Mouse (Mus musculus) CH12.LX (cell line): ENCODE measurements around the gene Gm26602. TPM values are rescaled to one million over a fixed set of nuclear protein-coding genes. Genes with fewer than 3 reads are reported as not detected.

Experiments used
- DNase-seq: peaks from one replicate; pipeline ENCODE4 v3.0.0-alpha.2; 2013; ENCODE audit errors: extremely low read depth
- H3K27ac ChIP-seq: 2 replicates; pipeline ENCODE4 v1.5.1; 2012; ENCODE audit warnings: low read depth, mild to moderate bottlenecking, control low read depth, moderate library complexity; ENCODE audit not compliant: insufficient read depth
- H3K27me3 ChIP-seq: replicated peaks from 2 replicates; pipeline ENCODE3; 2012; ENCODE audit warnings: inconsistent platforms
- H3K36me3 ChIP-seq, 2 experiments: replicated peaks in 1 of 2; 2 replicates each; pipeline versions ENCODE3 to v1.6.1; 2012; ENCODE audit warnings: inconsistent platforms in 1 of 2, low read length in 1 of 2, mild to moderate bottlenecking in 1 of 2, mixed read lengths in 1 of 2, moderate library complexity in 1 of 2; ENCODE audit not compliant: control insufficient read depth in 1 of 2, insufficient read depth in 1 of 2
- H3K4me1 ChIP-seq, 2 experiments: 2 replicates each; pipeline ENCODE4 v1.6.1; 2012; ENCODE audit warnings: inconsistent platforms in 1 of 2, moderate library complexity in 1 of 2; ENCODE audit not compliant: insufficient read depth in 2 of 2, control insufficient read depth in 1 of 2
- H3K4me2 ChIP-seq: 2 replicates; pipeline ENCODE4 v1.6.1; 2012; ENCODE audit warnings: low read depth, mild to moderate bottlenecking, control low read depth; ENCODE audit not compliant: poor library complexity, insufficient read depth, severe bottlenecking
- H3K4me3 ChIP-seq, 3 experiments: fragments of 150-350 bp in 1 of 3; sonication (generic) in 1 of 3; replicated peaks in 1 of 3; 2 replicates each; pipeline versions ENCODE3 to v1.5.1; 2011 to 2012; ENCODE audit warnings: low read depth in 2 of 3, low read length in 2 of 3, mild to moderate bottlenecking in 2 of 3, moderate library complexity in 2 of 3, control low read depth in 1 of 3, improper control_type of control experiment in 1 of 3, inconsistent platforms in 1 of 3, mixed read lengths in 1 of 3; ENCODE audit not compliant: poor library complexity in 1 of 3
- H3K79me2 ChIP-seq: replicated peaks from 2 replicates; pipeline ENCODE4 v1.6.1; 2012; ENCODE audit warnings: mild to moderate bottlenecking, moderate library complexity; ENCODE audit not compliant: control insufficient read depth, poor library complexity, insufficient read depth, severe bottlenecking; ENCODE audit errors: extremely low read depth
- H3K9ac ChIP-seq: 2 replicates; pipeline ENCODE4 v1.6.1; 2012; ENCODE audit warnings: low read depth, mild to moderate bottlenecking, control low read depth, moderate library complexity; ENCODE audit not compliant: insufficient read depth
- H3K9me3 ChIP-seq: replicated peaks from 2 replicates; pipeline ENCODE3; 2012; ENCODE audit warnings: low read length, inconsistent platforms, mixed read lengths
- BHLHE40 ChIP-seq: IDR thresholded peaks from 2 replicates; pipeline ENCODE4 v1.6.1; 2011; ENCODE audit warnings: mild to moderate bottlenecking, low read depth, low read length, improper control_type of control experiment
- CHD2 ChIP-seq: IDR thresholded peaks from 2 replicates; pipeline ENCODE4 v1.6.1; 2011; ENCODE audit warnings: low read length, improper control_type of control experiment
- E2F4 ChIP-seq: IDR thresholded peaks from 2 replicates; pipeline ENCODE4 v1.6.1; 2011; ENCODE audit warnings: low read depth, low read length, improper control_type of control experiment; ENCODE audit not compliant: insufficient replicate concordance
- ETS1 ChIP-seq: conservative IDR thresholded peaks from 2 replicates; pipeline ENCODE4 v1.6.1; 2012; ENCODE audit warnings: low read depth, mild to moderate bottlenecking, inconsistent platforms, low read length, improper control_type of control experiment, moderate library complexity
- HCFC1 ChIP-seq: IDR thresholded peaks from 2 replicates; pipeline ENCODE4 v1.6.1; 2012; ENCODE audit warnings: low read depth, mild to moderate bottlenecking, inconsistent platforms, low read length, improper control_type of control experiment
- IRF4 ChIP-seq: IDR thresholded peaks from 2 replicates; pipeline ENCODE4 v1.6.1; 2014; ENCODE audit warnings: low read depth, mild to moderate bottlenecking, inconsistent platforms, low read length, improper control_type of control experiment
- KAT2A ChIP-seq: IDR thresholded peaks from 2 replicates; pipeline ENCODE4 v1.6.1; 2012; ENCODE audit warnings: low read length, improper control_type of control experiment, inconsistent platforms; ENCODE audit not compliant: insufficient replicate concordance
- MAX ChIP-seq: IDR thresholded peaks from 2 replicates; pipeline ENCODE4 v1.6.1; 2011; ENCODE audit warnings: low read length, improper control_type of control experiment
- MEF2A ChIP-seq: IDR thresholded peaks from 2 replicates; pipeline ENCODE4 v1.6.1; 2014; ENCODE audit warnings: low read depth, mild to moderate bottlenecking, inconsistent platforms, low read length, improper control_type of control experiment, borderline replicate concordance
- MXI1 ChIP-seq: IDR thresholded peaks from 2 replicates; pipeline ENCODE4 v1.6.1; 2011; ENCODE audit warnings: mild to moderate bottlenecking, low read depth, low read length, improper control_type of control experiment
- NELFE ChIP-seq: IDR thresholded peaks from 2 replicates; pipeline ENCODE4 v1.6.1; 2011; ENCODE audit warnings: low read depth, low read length, improper control_type of control experiment
- NRF1 ChIP-seq: IDR thresholded peaks from 2 replicates; pipeline ENCODE4 v1.6.1; 2014; ENCODE audit warnings: low read depth, mild to moderate bottlenecking, inconsistent platforms, low read length, improper control_type of control experiment, moderate library complexity
- PAX5 ChIP-seq: IDR thresholded peaks from 2 replicates; pipeline ENCODE4 v1.6.1; 2012; ENCODE audit warnings: low read length, inconsistent platforms, mixed read lengths
- POLR2A ChIP-seq: IDR thresholded peaks from 2 replicates; pipeline ENCODE4 v1.6.1; 2011; ENCODE audit warnings: low read depth, mild to moderate bottlenecking, improper control_type of control experiment, low read length
- RAD21 ChIP-seq: IDR thresholded peaks from 2 replicates; pipeline ENCODE4 v1.6.1; 2011; ENCODE audit warnings: low read depth, mild to moderate bottlenecking, low read length, improper control_type of control experiment, moderate library complexity
- RCOR1 ChIP-seq: conservative IDR thresholded peaks from 2 replicates; pipeline ENCODE4 v1.6.1; 2012; ENCODE audit warnings: low read depth, mild to moderate bottlenecking, inconsistent platforms, low read length, improper control_type of control experiment
- SIN3A ChIP-seq: IDR thresholded peaks from 2 replicates; pipeline ENCODE4 v1.6.1; 2012; ENCODE audit warnings: low read length, improper control_type of control experiment, inconsistent platforms
- SMC3 ChIP-seq: IDR thresholded peaks from 2 replicates; pipeline ENCODE4 v1.6.1; 2011; ENCODE audit warnings: low read depth, low read length, improper control_type of control experiment
- TCF12 ChIP-seq: IDR thresholded peaks from 2 replicates; pipeline ENCODE4 v1.6.1; 2014; ENCODE audit warnings: low read depth, mild to moderate bottlenecking, inconsistent platforms, low read length, improper control_type of control experiment
- USF2 ChIP-seq: conservative IDR thresholded peaks from 2 replicates; pipeline ENCODE4 v1.6.1; 2011; ENCODE audit warnings: low read depth, low read length, improper control_type of control experiment
- ZKSCAN1 ChIP-seq: IDR thresholded peaks from 2 replicates; pipeline ENCODE4 v1.6.1; 2012; ENCODE audit warnings: low read depth, inconsistent platforms, low read length, improper control_type of control experiment, borderline replicate concordance
- ZMIZ1 ChIP-seq: IDR thresholded peaks from 2 replicates; pipeline ENCODE4 v1.6.1; 2012; ENCODE audit warnings: low read depth, mild to moderate bottlenecking, inconsistent platforms, low read length, improper control_type of control experiment
- dilution Hi-C: fragments of 300-500 bp; cut with MboI; formaldehyde crosslinking; loops from 2 replicates; pipeline ENCODE4 v1.14.3; 2020; ENCODE audit warnings: low sequenced_read_pairs; ENCODE audit not compliant: extremely low pct_unique_long_range_greater_than_20kb, extremely low pct_ligation_motif_present
- in situ Hi-C: fragments of 300-500 bp; cut with MboI; formaldehyde crosslinking; loops from 3 replicates; pipeline ENCODE4 v1.14.3; 2019; ENCODE audit warnings: low sequenced_read_pairs, low pct_ligation_motif_present, low pct_unique_long_range_greater_than_20kb, mixed read lengths
- polyA plus RNA-seq: library from polyadenylated mRNA; unstranded; fragments of >175 nt; gene quantifications from 2 replicates; pipeline ENCODE4 v1.2.1, GENCODE M21; 2012; ENCODE audit warnings: low read depth; ENCODE audit not compliant: insufficient read length
- total RNA-seq, 2 experiments: library from RNA; depleted of rRNA; stranded (reverse); fragments of 300-350 nt in 1 of 2; fragments of >200 nt in 1 of 2; gene quantifications; 2 replicates each; pipeline ENCODE4 v1.2.3; 2012 to 2014

Gene Gm26602
- total and polyA plus RNA-seq, 3 experiments: 8.1 TPM; not detected in 2

DNA sequence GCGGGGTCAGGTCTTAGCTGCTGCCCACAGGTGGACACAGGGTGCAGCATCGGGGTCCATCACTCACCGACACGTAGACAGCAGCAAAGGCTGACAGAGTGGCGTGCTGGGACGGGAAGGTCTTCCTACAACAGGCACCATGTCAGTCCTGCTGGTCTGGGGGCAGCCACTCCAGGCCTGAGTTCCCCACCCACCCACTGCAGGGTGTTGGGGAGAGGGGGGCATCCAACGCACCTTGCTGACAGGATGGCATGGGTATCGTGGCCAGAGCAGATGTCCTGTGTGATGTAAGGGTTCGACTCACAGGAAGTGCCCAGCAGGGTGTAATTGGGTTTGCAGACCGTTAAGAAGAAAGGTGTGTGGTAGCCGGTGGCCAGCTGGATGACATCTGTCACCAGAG lies 44.1 kb upstream of the Gm26602 start:
- H3K9me3 ChIP-seq: no peaks in the 10 kb centered on the region
- peaks cover 30 to 54% of the 10 kb centered on the region in 2 experiments for H3K36me3 ChIP-seq
- H3K79me2 ChIP-seq: peaks cover 3% of the 10 kb centered on the region
- no peak overlapping the region for H3K9ac ChIP-seq
- no peaks in the 10 kb centered on the region for H3K27me3 ChIP-seq
- dilution Hi-C loops (no loop called here), in situ Hi-C loops (no loop called here)
- H3K4me1 ChIP-seq: peaks cover 0 to 5% of the 10 kb centered on the region in 2 experiments; a peak in 1 of 4 replicates
- no peak for DNase-seq
- TF ChIP-seq ZKSCAN1: no peak
- no peak for TF ChIP-seq HCFC1
- no peak overlapping the region for H3K4me2 ChIP-seq
- no peak overlapping the region for H3K4me3 ChIP-seq
- H3K27ac ChIP-seq: no peak overlapping the region

DNA sequence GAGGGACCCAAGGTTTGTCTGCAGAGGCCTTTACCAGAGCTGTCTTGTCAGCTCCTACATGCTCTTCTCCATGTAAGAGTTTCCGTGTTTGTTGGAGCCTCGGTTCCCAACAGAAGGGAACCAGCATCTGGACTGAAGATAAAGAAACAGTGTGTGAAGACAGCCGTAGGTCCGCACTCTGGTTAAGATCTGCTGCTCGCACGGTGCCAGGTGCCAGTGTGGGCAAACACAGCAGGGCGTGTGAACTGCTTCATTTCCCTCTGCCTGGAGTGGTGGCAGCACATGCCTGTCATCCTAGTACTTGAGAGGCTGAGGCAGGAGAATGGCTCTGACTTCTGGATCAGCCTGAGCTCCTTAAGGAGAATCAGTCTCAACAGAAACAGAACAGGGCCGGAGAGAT lies 38.8 kb upstream of the Gm26602 start:
- H3K27me3 ChIP-seq: no peaks in the 10 kb centered on the region
- in situ Hi-C loops: no loop called here

DNA sequence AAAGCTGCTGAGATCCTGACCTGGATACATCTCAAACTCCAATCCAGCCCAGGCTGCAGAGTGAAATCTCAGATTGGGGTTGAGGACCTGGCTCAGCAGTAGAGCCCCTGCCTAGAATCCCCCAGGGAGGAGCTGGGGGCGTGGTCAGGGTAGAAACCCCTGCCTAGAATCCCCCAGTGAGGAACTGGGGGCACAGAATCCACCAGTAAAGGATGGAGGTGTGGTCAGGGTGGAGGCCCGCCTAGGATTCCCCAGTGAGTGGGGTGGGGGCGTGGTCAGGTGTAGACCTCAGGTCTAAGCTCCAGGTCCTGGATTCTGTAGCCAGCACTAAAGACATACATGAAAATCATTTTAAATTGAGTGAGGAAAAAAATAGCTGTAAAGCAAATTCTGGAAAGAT lies 37.8 kb upstream of the Gm26602 start:
- H3K4me3 ChIP-seq: no peak overlapping the region
- H3K4me1 ChIP-seq: peaks cover 10 to 20% of the 10 kb centered on the region in 2 experiments
- no peaks in the 10 kb centered on the region for H3K27me3 ChIP-seq
- H3K4me2 ChIP-seq: no peak overlapping the region
- no peak for DNase-seq
- H3K27ac ChIP-seq: no peak overlapping the region
- in situ Hi-C loops (no loop called here), dilution Hi-C loops (no loop called here)
- H3K9ac ChIP-seq: no peak overlapping the region
- H3K36me3 ChIP-seq: peaks cover 0 to 4% of the 10 kb centered on the region in 2 experiments
- no peaks in the 10 kb centered on the region for H3K79me2 ChIP-seq
- no peaks in the 10 kb centered on the region for H3K9me3 ChIP-seq
- TF ChIP-seq KAT2A: no peak
- TF ChIP-seq RAD21: no peak
- TF ChIP-seq PAX5: no peak
- TF ChIP-seq NELFE: no peak
- TF ChIP-seq HCFC1: no peak
- TF ChIP-seq TCF12: no peak
- TF ChIP-seq NRF1: no peak

More for the DNA sequence above, 38.8 kb upstream of the Gm26602 start:
- Histone ChIP-seq H3K36me3 (peaks cover 0 to 10% of the 10 kb centered on the region in 2 experiments), H3K9ac (no peak overlapping the region), H3K4me3 (no peak overlapping the region), H3K79me2 (no peaks in the 10 kb centered on the region), H3K27ac (no peak overlapping the region), H3K4me1 (peaks cover 4 to 10% of the 10 kb centered on the region in 2 experiments), H3K4me2 (no peak overlapping the region), H3K9me3 (no peaks in the 10 kb centered on the region)
- TF ChIP-seq E2F4 (no peak), RCOR1 (no peak), ETS1 (no peak), POLR2A (no peak), MAX (no peak), CHD2 (no peak), RAD21 (no peak), MXI1 (no peak), SIN3A (no peak), NELFE (no peak), BHLHE40 (no peak), IRF4 (no peak), SMC3 (no peak), MEF2A (no peak), USF2 (no peak), ZMIZ1 (no peak)
- no peak for DNase-seq
- dilution Hi-C loops: no loop called here
